Mouse (Mus musculus) frontal cortex, postnatal 36 days (tissue): ENCODE measurements around the gene Dip2b.

ENCODE experiments used
- DNase-seq, 2 experiments: peaks; one replicate each; pipeline ENCODE4 v3.0.0; 2022; ENCODE audit warnings: low spot score in 2 of 2

Dip2b gene

GRCm38 (mm10) chr15:100125245-100125644 lies 86.8 kb downstream of the Dip2b start:
- no peak for DNase-seq

DNA sequence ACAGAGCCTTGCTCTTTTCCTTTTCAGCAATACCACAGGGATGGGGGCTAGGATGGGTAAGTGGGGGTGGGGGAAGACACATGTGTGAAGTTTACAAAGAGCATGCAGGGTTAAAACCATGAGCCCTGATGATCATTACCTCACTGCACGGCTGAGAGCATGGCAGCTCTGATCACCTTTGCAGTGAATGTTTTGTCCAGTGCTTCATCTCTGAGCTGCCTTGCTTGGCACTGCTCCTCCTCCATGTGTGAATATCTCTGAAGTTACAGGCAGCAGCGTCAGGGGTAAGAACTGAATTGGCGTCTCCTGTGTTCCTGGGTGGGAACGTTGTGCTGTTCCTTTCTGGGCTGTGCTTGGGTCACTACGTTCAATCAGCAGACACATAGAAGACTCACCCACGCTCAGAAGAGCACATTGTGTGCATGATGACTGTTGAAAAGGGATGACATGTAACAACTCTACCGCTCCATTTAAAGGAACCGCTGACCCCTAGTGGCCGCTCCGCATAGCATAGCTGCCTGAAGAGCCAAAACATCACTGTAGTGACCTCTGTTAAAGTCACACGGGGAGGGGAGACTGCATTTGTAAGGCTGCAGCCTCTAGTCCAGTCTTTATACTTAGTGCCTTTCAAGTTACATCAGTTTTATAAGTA lies 88.1 kb downstream of the Dip2b start:
- DNase-seq, result peak; percentile 73 to 83

DNA sequence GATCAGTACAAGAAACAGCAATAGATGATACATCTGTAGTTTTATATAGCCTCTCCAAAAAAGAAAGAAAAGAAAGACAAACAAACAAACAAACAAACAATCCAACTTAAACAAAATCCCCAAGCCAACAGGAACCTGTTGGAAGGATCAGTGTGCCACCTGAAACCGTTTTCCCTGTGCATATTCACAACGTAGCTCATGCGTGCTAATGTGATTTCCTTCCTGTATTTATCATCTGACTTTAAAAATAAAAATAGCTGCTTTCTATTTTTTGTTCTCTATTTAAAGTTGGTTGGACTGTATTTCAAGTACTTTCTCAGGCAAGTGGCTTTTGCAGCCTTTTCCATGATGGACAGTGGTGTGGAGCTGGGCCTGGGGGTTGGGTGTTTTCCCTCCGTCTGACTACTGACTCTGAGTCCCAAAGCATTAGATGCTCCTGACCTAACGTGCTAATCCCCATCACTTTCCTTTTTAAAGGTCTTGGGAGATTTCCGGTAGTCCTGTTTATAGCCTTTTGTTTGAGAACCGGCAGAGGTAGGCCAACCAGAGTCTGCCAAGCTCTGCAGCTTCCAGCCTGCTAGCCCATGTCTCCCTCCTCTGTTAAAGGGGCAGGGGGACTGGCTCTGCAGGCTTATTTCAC lies 90.8 kb downstream of the Dip2b start:
- DNase-seq, result no peak

- DNase-seq, result no peak
Observed at GRCm38 (mm10) chr15:100139665-100140064, 101.2 kb downstream of the Dip2b start.

GRCm38 (mm10) chr15:100140428-100140827 lies 102.0 kb downstream of the Dip2b start:
- DNase-seq, result no peak

- DNase-seq, result no peak
Observed at GRCm38 (mm10) chr15:100143091-100143801, 104.8 kb downstream of the Dip2b start.

GRCm38 (mm10) chr15:100144854-100145824 lies 106.7 kb downstream of the Dip2b start:
- DNase-seq, result no peak

- no peak for DNase-seq
Observed at GRCm38 (mm10) chr15:100145917-100146316, 107.5 kb downstream of the Dip2b start.

GRCm38 (mm10) chr15:100150593-100150992 lies 112.1 kb downstream of the Dip2b start:
- DNase-seq, result no peak

GRCm38 (mm10) chr15:100152321-100152720 lies 113.9 kb downstream of the Dip2b start:
- no peak for DNase-seq

DNA sequence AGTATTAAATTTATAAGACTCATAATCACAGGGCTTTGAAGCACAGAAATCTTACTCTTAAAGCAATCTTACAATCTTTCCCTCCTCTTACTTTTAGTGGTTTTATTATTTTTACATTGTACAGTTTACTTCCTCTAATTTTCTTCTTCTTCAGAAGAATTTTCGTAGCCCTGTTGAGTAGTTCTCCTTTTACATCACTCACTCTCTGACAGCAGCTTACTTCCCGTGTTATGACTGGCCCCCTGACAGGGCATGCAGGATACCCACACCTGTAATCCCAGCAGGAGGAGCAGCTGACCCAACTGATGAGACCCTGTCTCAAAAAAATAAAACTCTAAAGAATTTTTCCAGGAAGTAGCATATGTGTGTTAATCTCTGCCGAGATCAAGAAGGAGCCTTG lies 114.6 kb downstream of the Dip2b start:
- DNase-seq, result no peak

- no peak for DNase-seq
Observed at GRCm38 (mm10) chr15:100156095-100156707, 117.7 kb downstream of the Dip2b start.

GRCm38 (mm10) chr15:100156781-100157470 lies 118.5 kb downstream of the Dip2b start:
- no peak for DNase-seq

DNA sequence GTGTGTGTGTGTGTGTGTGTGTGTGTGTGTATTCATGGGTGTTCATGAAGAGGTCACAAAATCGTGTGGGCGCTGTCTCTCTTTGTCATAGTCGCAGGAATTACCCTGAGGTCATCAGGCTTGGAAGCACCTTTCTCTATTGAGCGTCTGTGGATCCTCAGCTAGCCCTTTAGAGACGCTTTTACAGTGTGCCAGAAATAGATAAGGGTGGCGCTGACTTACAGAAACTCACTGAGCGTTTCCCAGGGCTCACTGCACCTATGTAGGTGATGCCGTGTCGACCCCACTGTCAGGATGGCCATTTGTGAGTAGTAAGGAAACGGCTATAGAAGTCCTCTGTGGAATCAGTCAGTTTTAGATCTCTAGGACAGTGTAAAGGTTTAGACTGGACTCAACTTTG lies 120.5 kb downstream of the Dip2b start:
- DNase-seq, result no peak

GRCm38 (mm10) chr15:100161747-100162280 lies 123.3 kb downstream of the Dip2b start:
- no peak for DNase-seq

- DNase-seq, result no peak
Observed at GRCm38 (mm10) chr15:100163381-100164051, 125.1 kb downstream of the Dip2b start.

DNA sequence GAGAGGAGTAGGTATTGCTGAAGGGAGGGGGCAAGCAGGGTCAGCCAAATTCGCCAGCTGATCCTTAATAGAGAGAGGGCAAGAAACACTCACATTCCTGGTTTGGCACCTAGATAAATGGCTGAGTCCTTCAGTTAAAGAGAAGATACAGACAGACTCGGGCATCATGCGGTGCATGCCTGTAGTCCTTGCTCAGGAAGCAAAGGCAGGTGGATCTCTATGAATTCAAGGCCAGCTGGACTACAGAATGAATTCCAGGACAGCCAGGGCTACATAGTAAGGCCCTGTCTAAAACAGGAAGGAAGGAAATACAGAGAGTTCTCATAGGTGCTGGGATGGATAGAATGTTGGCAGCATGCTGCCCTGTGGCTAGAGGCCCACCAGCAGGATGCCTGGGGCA lies 128.0 kb downstream of the Dip2b start:
- DNase-seq, result no peak

- DNase-seq, result no peak
Observed at GRCm38 (mm10) chr15:100167791-100168190, 129.3 kb downstream of the Dip2b start.

DNA sequence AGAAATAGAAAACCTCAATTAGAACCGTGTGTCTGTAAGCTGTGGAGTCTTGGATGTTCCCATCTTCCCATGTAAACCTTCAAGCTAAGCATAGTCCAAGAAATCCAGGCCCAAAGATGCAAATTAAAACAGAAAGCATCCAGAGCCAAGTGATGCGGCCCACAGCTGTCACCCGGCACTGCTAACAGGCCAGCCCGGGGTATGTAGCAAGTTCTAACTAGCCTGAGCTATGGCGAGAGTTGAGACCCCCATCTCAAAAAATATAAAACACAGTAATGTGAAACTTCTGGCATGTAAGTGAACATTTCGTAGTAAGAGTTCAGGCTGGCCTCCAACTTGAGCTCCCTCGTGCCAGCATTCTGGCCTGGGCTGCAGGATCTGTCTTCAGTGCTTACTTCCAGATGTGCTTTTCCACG lies 129.7 kb downstream of the Dip2b start:
- no peak for DNase-seq

- no peak for DNase-seq
Observed at GRCm38 (mm10) chr15:100175176-100175575, 136.7 kb downstream of the Dip2b start.
